Mouse (Mus musculus) neural tube, embryonic 15.5 days (tissue): ENCODE measurements around the gene Chrna1. TPM values are rescaled to one million over a fixed set of nuclear protein-coding genes. Genes with fewer than 3 reads are reported as not detected.

ENCODE experiments used
- ATAC-seq: fragments of 200-750 bp; cut with Nextera tagmentation; 2 replicates; pipeline ENCODE4 v1.8.0; 2017; ENCODE audit warnings: mild to moderate bottlenecking, moderate TSS enrichment, moderate library complexity; ENCODE audit not compliant: low FRiP score
- H3K27ac ChIP-seq: fragments of 300-500 bp; sonication (generic); replicated peaks from 2 replicates; pipeline ENCODE4 v1.5.1; 2015; ENCODE audit warnings: mild to moderate bottlenecking, inconsistent platforms
- H3K27me3 ChIP-seq: fragments of 300-500 bp; sonication (generic); replicated peaks from 2 replicates; pipeline ENCODE4 v1.6.1; 2015; ENCODE audit warnings: inconsistent platforms
- H3K36me3 ChIP-seq: fragments of 300-500 bp; sonication (generic); 2 replicates; pipeline ENCODE4 v1.6.1; 2015; ENCODE audit warnings: inconsistent platforms
- H3K4me1 ChIP-seq: fragments of 300-500 bp; sonication (generic); 2 replicates; pipeline ENCODE4 v1.6.1; 2015; ENCODE audit warnings: inconsistent platforms
- H3K4me2 ChIP-seq: fragments of 300-500 bp; sonication (generic); 2 replicates; pipeline ENCODE4 v1.6.1; 2015; ENCODE audit warnings: inconsistent platforms, mild to moderate bottlenecking, moderate library complexity
- H3K4me3 ChIP-seq: fragments of 300-500 bp; sonication (generic); replicated peaks from 2 replicates; pipeline ENCODE4 v1.5.1; 2015; ENCODE audit warnings: mild to moderate bottlenecking, inconsistent platforms
- H3K9ac ChIP-seq: fragments of 300-500 bp; sonication (generic); replicated peaks from 2 replicates; pipeline ENCODE4 v1.6.1; 2015; ENCODE audit warnings: mild to moderate bottlenecking, inconsistent platforms
- H3K9me3 ChIP-seq: fragments of 300-500 bp; sonication (generic); replicated peaks from 2 replicates; pipeline ENCODE4 v1.6.1; 2016; ENCODE audit warnings: inconsistent platforms
- WGBS: fragments of 180-500 bp; shearing (Covaris S2); methylation state at CpG from one replicate; pipeline ENCODE4 v1.1.7; 2015; ENCODE audit warnings: mixed read lengths; 5-methylcytosine and 5-hydroxymethylcytosine counted together
- polyA plus RNA-seq: library from polyadenylated mRNA; unstranded; fragments of >200 nt; fragmentation: Nextera tagmentation; extraction: Ambion mirVana; gene quantifications from 2 replicates; pipeline ENCODE4 v1.2.1, GENCODE M21; 2015

The Chrna1 gene
- polyA plus RNA-seq, 1 experiment from 2014 or later: 0.73 TPM

DNA sequence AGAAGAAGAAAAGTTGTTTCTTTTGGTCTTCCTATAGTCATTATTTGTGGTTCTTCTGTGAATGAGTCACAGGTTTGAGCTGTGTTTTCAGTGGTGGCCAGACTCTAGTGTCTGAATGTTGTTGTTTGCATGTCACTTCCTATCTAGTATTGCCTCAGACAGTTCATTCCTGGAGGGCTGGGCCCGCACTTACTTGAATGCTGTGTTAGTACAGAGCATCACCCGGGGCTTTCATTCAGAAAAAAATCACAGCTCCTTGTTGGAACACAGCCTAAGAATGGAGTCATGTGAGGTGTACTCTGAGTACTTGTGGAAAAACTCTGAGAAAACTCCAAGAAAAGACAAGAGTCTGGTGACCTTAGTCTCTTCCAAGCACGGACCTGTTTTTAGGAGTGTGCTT lies 27.2 kb downstream of the Chrna1 start:
- no peak for ATAC-seq
- no peaks in the 10 kb centered on the region for H3K27me3 ChIP-seq
- H3K4me2 ChIP-seq: no peak overlapping the region
- no peaks in the 10 kb centered on the region for H3K36me3 ChIP-seq
- H3K4me1 ChIP-seq: 0 out of 2 replicates have a peak, but pooled peaks cover 2% of the 10 kb centered on the region
- no peak overlapping the region for H3K27ac ChIP-seq
- no peak overlapping the region for H3K9ac ChIP-seq
- H3K9me3 ChIP-seq: no peaks in the 10 kb centered on the region
- 83% methylated on average over 3 of the region's 3 CpGs for WGBS
- no peak overlapping the region for H3K4me3 ChIP-seq

DNA sequence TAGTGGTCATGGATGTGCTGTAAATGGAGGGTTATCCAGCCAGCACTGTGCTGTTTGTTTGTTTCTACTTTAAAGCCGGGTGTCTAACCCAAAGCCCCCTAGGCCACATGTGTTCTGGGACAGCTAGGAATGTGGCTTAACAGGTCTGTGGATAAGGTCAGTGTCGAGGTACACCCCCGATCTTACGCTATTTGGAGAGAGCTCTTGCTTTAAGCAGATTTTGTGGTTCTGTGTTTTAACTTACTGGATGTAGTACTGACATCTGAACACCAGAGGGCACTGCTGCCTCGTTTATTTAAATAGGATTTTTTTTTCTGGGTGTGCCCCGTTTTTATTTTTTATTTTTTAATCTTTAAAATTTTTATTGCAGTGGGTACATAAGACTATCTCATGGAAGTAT lies 29.4 kb downstream of the Chrna1 start:
- 0 out of 2 replicates have a peak, but pooled peaks cover 2% of the 10 kb centered on the region for H3K4me1 ChIP-seq
- H3K27me3 ChIP-seq: no peaks in the 10 kb centered on the region
- no peaks in the 10 kb centered on the region for H3K9me3 ChIP-seq
- H3K27ac ChIP-seq: no peak overlapping the region
- H3K36me3 ChIP-seq: no peaks in the 10 kb centered on the region
- no peak for ATAC-seq
- WGBS: 24% methylated on average over 6 of the region's 6 CpGs
- H3K4me3 ChIP-seq: no peak overlapping the region
- H3K9ac ChIP-seq: no peak overlapping the region
- H3K4me2 ChIP-seq: peak overlapping the region; percentile 37; the same call in 1 of the 2 replicates

DNA sequence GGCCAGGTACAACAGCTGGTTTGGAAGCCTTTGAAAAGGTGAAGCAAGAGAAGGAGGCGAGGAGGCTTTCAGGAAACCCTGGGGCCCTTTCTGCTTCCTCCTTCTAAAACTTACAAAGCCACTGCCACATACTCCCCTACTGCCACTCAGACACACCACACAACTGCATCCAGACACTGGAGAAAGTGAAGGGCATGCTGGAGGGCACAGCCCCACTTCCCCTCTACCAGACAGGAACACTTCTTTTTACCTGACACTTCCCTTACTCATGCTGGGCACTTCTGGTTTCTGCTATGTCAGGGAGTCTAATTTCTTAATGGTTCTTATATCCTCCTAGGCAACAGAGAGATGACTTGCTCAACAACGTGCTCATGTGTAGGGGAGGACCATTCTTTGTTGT lies 31.6 kb downstream of the Chrna1 start:
- 69% methylated on average over 2 of the region's 2 CpGs for WGBS

DNA sequence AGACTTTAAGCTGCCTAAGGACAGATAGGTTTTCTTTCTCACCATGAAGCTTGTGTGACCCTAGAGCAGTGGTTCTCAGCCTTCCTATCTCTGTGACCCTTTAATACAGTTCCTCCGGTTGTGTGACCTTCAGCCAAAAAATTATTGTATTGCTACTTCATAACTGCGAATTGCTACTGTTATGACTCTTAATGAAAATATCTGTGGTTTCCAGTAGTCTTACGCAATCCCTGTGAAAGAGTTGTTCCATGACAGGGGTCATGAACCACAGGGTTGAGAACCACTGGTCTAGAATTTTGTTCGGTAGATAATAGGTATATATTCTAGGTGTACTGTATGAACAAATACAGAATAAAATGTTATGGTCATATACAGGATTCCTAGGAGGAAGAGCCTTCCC lies 32.9 kb downstream of the Chrna1 start:
- Histone ChIP-seq H3K9ac (no peak overlapping the region), H3K4me2 (no peak overlapping the region), H3K9me3 (no peaks in the 10 kb centered on the region), H3K27me3 (peaks cover 7% of the 10 kb centered on the region; the same call in 1 of the 2 replicates), H3K36me3 (no peaks in the 10 kb centered on the region), H3K4me3 (no peak overlapping the region), H3K27ac (no peak overlapping the region), H3K4me1 (0 out of 2 replicates have a peak, but pooled peaks cover 2% of the 10 kb centered on the region)
- 92% methylated on average over 4 of the region's 4 CpGs for WGBS
- ATAC-seq: no peak

More for the DNA sequence above, 31.6 kb downstream of the Chrna1 start:
- 0 out of 2 replicates have a peak, but pooled peaks cover 2% of the 10 kb centered on the region for H3K4me1 ChIP-seq
- H3K4me2 ChIP-seq: no peak overlapping the region
- H3K9me3 ChIP-seq: no peaks in the 10 kb centered on the region
- H3K27ac ChIP-seq: no peak overlapping the region
- H3K27me3 ChIP-seq: peaks cover 7% of the 10 kb centered on the region; the same call in 1 of the 2 replicates
- H3K4me3 ChIP-seq: no peak overlapping the region
- no peaks in the 10 kb centered on the region for H3K36me3 ChIP-seq
- no peak overlapping the region for H3K9ac ChIP-seq
- ATAC-seq: no peak

DNA sequence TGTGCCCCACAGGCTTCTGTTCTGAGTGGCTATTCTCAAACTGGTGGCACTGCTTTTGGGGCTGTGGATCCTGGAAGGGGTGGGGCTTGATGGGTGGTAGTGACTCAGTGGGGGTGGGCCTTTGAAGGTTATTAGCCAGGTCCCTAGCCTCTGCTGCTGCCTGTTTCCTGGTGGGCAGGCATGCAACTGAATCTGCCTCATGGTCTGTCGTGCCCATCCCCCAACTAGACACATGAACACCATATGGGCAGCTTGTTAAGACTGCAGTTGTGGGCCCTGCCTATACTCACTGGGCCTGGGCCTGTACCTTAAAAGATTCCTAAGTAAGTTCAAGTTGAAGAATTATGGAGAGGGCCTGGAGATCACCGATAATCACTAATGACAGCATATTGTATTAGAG lies 34.6 kb downstream of the Chrna1 start:
- no peak overlapping the region for H3K4me3 ChIP-seq
- 85% methylated on average over 2 of the region's 2 CpGs for WGBS
- H3K36me3 ChIP-seq: no peaks in the 10 kb centered on the region
- ATAC-seq: no peak
- no peak overlapping the region for H3K27ac ChIP-seq
- H3K9ac ChIP-seq: no peak overlapping the region
- no peak overlapping the region for H3K4me2 ChIP-seq
- peaks cover 3% of the 10 kb centered on the region for H3K4me1 ChIP-seq
- no peaks in the 10 kb centered on the region for H3K9me3 ChIP-seq
- H3K27me3 ChIP-seq: peaks cover 10% of the 10 kb centered on the region; the same call in 1 of the 2 replicates

DNA sequence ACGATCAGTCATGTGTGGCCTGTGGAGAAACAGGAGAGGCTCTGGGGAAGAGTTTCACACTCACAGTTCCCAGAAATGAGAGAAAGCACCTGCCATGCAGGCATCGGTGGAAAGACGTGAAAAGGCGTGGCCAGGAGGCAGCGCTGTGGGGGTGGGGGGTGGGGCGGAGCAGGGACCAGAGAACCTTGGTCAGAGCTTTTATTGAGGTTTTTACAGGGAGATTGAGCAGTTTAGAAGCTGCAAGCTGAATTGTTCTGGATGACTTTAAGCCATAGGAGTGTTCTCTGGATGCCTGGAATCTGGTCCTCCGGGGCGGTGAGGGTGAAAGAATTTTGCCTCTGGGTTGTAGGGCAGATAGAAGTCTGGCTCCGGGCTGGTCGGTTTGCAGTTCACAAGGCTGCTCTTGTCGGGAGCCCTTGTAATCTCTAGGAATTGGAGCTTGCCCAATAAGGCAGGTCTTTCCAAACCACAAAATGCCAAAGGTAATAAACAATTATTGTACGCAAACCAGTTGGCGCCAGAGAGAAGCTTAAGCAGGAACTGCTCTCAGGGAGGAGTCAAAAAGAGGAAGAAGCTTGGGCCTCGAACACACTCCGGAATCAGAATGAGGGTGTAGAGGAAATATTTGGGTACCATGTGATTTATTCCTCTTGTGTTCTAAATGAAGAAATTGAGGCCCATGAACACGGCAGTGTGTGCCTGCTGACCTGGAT lies 39.5 kb downstream of the Chrna1 start:
- H3K27ac ChIP-seq: no peak overlapping the region
- 0 out of 2 replicates have a peak overlapping the region, but pooled peaks have one; percentile 14 for H3K9ac ChIP-seq
- no peak for ATAC-seq
- H3K4me1 ChIP-seq: peaks cover 7% of the 10 kb centered on the region
- WGBS: 17% methylated on average over 16 of the region's 16 CpGs
- no peaks in the 10 kb centered on the region for H3K36me3 ChIP-seq
- H3K27me3 ChIP-seq: peaks cover 10% of the 10 kb centered on the region; the same call in 1 of the 2 replicates
- peak overlapping the region; percentile 45 for H3K4me2 ChIP-seq
- H3K4me3 ChIP-seq: no peak overlapping the region
- H3K9me3 ChIP-seq: no peaks in the 10 kb centered on the region

DNA sequence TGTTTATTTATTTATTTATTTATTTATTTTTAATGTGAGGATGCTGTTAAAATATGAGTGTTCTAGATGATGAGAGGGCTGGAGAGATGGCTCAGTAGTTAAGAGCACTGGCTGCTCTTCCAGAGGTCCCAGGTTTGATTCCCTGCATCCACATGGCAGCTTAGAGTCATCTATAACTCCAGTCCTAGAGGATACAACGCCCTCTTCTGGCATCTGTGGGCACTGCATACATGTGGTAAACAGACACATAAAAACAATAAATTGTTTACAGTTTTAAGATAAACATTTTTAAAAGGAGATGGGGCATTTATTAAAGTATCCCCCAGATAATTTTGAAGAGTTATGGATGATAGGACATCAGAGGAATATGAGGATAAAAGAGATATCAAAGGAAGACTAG lies 40.4 kb downstream of the Chrna1 start:
- WGBS: 28% methylated on average over 1 of the region's 1 CpGs
- ATAC-seq: no peak

DNA sequence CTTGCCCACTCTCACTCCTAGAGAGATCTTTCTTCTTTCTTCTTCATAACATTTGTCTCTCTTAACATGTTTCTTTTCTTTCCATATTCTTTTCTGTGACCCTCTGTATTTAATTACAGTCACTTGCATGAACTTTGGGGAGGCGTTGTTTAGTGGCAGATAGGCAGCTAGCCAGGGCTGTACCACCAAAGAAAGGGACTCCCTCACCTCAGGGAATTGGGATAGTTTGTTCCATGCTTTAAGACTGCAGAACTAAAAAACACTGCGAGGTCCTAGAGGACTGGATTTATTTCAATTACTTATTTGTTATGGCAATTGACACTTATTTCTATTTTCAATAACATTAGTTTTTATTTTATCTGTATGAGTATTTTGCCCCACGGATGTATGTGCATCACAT lies 41.0 kb downstream of the Chrna1 start:
- Histone ChIP-seq H3K4me2 (no peak overlapping the region), H3K27ac (no peak overlapping the region), H3K4me3 (no peak overlapping the region), H3K27me3 (peaks cover 7% of the 10 kb centered on the region; the same call in 1 of the 2 replicates), H3K9ac (no peak overlapping the region), H3K9me3 (no peaks in the 10 kb centered on the region), H3K4me1 (peaks cover 7% of the 10 kb centered on the region), H3K36me3 (no peaks in the 10 kb centered on the region)
- WGBS: 85% methylated on average over 3 of the region's 3 CpGs
- no peak for ATAC-seq

More for the DNA sequence above, 40.4 kb downstream of the Chrna1 start:
- H3K9me3 ChIP-seq: no peaks in the 10 kb centered on the region
- no peak overlapping the region for H3K27ac ChIP-seq
- no peak overlapping the region for H3K4me3 ChIP-seq
- H3K4me1 ChIP-seq: peaks cover 7% of the 10 kb centered on the region
- H3K27me3 ChIP-seq: peaks cover 7% of the 10 kb centered on the region; the same call in 1 of the 2 replicates
- H3K4me2 ChIP-seq: no peak overlapping the region
- H3K9ac ChIP-seq: no peak overlapping the region
- no peaks in the 10 kb centered on the region for H3K36me3 ChIP-seq

DNA sequence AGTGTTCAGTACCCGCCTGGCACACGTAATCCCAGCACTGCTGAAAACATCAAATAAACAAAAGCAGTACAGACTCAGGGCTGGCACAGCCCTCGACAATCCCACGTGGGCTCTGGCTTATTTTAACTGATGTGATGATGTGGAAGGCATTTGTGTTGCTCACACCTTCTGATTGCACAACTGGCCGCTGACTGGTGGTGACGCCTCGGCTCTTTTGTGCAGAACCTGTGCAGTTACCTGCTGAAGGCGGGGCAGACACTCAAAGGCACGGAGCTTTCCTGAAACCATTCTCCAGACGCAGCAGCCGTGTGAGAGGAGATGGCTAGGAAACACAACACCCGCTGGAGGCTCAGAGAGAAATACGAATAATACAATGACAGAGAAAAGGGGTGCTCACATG lies 41.5 kb downstream of the Chrna1 start:
- ATAC-seq: no peak
- no peaks in the 10 kb centered on the region for H3K36me3 ChIP-seq
- H3K9me3 ChIP-seq: no peaks in the 10 kb centered on the region
- H3K4me2 ChIP-seq: no peak overlapping the region
- H3K27me3 ChIP-seq: peaks cover 3% of the 10 kb centered on the region; the same call in 1 of the 2 replicates
- peaks cover 7% of the 10 kb centered on the region for H3K4me1 ChIP-seq
- no peak overlapping the region for H3K9ac ChIP-seq
- WGBS: 83% methylated on average over 13 of the region's 13 CpGs
- no peak overlapping the region for H3K27ac ChIP-seq
- H3K4me3 ChIP-seq: no peak overlapping the region

DNA sequence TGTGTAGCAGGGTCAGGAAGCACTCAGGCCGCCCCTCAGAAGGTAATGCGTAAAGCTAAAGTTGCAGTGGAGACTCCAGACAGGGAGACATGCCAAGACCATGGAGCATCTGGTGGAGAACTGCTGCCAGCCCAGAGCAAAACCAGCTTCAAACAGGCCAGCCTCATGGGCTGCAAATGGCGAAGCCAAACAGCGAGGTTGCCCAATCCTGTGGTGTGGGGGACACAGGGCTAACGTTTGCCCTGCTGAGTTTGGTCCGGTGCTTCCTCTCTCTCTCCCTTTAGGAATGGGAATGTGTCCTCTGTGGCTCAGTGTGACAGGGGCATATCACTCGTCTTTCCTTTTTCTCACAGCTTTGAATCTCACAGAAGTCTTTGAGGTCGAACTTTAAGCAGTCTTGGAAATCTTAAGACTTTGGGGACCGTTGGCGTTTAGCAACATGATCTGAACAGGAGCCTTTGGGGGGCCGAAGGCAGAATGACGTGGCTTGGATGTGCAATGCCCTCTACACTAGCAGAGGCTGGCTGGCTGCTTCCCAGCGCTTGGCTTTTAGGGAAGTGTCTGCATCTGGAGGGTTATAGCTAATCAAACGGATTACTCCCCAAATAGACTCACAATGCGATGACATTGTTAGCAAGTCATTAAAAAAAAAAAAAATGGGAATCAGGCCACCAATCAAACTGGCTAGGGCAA lies 43.9 kb downstream of the Chrna1 start:
- H3K4me3 ChIP-seq: no peak overlapping the region
- no peak overlapping the region for H3K9ac ChIP-seq
- H3K27me3 ChIP-seq: peaks cover 3% of the 10 kb centered on the region; the same call in 1 of the 2 replicates
- no peak overlapping the region for H3K4me2 ChIP-seq
- WGBS: 78% methylated on average over 15 of the region's 15 CpGs
- no peaks in the 10 kb centered on the region for H3K9me3 ChIP-seq
- ATAC-seq: no peak
- no peaks in the 10 kb centered on the region for H3K36me3 ChIP-seq
- no peak overlapping the region for H3K27ac ChIP-seq
- H3K4me1 ChIP-seq: peaks cover 7% of the 10 kb centered on the region

DNA sequence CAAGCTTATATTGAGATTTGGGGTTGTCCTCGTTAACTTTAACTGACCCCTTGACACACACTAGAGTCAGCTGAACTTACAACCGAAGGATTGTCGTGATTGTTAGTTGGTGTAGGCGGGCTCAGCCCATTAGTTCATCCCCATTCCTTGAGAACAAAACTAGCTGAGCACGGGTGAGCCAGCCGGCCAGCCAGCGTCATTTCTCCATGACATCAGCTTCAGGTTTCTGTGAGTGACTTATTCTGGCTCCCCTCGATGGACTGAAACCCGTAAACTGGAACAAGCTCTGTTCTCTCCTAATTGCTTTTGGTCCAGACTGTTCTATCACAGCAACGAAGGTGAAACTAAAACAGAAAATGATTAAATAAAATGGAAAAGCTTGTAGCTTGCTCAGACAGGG lies 45.4 kb downstream of the Chrna1 start:
- peaks cover 8% of the 10 kb centered on the region for H3K4me1 ChIP-seq
- 69% methylated on average over 10 of the region's 10 CpGs for WGBS
- H3K27ac ChIP-seq: no peak overlapping the region
- H3K4me3 ChIP-seq: no peak overlapping the region
- no peak for ATAC-seq
- no peaks in the 10 kb centered on the region for H3K9me3 ChIP-seq
- no peak overlapping the region for H3K9ac ChIP-seq
- no peaks in the 10 kb centered on the region for H3K27me3 ChIP-seq
- H3K36me3 ChIP-seq: no peaks in the 10 kb centered on the region
- H3K4me2 ChIP-seq: no peak overlapping the region

DNA sequence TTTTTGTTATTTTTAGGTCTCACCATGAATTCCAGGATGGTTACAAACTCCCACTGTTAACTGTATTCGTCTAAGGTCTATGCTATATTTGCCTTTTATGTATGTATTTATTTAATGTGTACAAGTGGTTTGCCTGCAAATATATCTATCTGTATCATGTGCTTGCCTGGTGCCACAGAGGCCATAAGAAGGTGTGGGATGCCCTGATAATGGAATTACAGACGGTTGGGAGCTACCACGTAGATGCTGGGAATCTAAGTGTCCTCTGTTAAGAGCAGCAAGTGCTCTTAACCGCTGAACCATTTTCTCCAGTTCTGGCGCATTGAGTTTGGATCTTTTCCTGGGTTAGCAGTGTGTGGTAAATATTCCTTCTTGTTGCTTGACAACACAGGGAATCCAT lies 49.7 kb downstream of the Chrna1 start:
- H3K4me2 ChIP-seq: no peak overlapping the region
- H3K9me3 ChIP-seq: no peaks in the 10 kb centered on the region
- H3K27ac ChIP-seq: no peak overlapping the region
- H3K36me3 ChIP-seq: no peaks in the 10 kb centered on the region
- H3K4me1 ChIP-seq: peaks cover 19% of the 10 kb centered on the region
- ATAC-seq: no peak
- peaks cover 3% of the 10 kb centered on the region for H3K27me3 ChIP-seq
- no peak overlapping the region for H3K4me3 ChIP-seq
- H3K9ac ChIP-seq: no peak overlapping the region
- WGBS: 65% methylated on average over 5 of the region's 5 CpGs
